Mouse (Mus musculus) WW6 (cell line): ENCODE measurements around the gene Cog5.

ENCODE experiments used
- DNase-seq: peaks from one replicate; pipeline ENCODE4 v3.0.0-alpha.2; 2013; ENCODE audit warnings: low read depth, low spot score

Gene Cog5

DNA sequence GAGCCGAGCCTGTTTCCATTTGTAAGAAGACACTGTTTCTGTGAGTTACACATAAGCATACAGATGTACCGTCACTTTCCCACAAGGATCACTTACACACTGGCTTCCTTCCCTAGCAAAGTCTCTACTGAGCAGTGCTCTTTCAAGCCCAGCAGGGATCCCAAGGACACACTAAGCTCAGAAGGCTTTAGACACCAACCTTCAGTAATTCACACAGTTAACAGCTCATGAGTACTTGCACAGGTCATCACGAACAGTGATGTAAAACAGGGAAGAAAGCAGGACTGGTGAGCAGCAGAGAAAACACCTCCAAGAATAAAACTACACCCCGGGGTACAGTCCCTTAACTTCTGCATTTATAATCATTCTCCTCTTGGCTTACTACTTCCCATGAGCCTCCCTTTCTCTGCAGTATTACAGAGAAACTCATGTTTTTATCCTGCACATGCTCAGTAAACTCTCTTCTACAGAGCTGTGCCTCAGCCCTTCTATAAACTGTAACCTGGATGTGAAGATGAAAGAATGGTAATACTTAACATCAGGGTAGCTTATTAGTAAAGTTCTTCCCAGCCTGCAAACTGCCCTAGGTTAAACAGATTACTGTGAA, 283.8 kb downstream of the Cog5 start:
- DNase-seq, result no peak

- no peak for DNase-seq
Observed at GRCm38 (mm10) chr12:31939026-31939425, 284.4 kb downstream of the Cog5 start.

DNA sequence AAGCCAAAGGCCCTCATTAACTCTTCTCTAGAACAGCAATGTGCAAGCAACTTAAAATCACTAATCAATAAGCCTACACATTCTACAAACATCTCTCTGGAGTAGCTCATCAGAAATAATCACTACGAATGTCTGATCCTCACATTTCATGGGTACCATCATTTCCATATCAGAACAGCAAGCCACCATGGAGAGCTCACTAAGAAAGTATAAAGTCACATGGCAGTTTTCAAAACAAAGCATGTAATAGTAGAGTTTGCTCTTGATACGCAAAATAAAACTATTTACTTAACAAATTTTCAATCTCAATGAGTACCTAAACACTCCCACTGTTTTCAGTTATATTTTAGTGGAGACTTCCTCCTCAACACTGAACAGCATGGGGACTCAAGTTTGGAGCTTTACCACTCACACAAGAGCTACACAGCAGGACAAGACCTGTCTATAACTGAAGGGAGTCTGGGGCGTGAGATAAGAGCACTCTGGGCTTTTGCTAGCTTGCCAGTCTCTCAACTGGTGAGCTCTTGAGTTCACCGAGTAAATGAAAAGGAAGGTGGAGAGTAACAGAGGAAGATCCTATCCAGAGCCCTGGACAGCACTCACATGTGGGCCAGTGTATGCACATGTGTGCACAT, 288.5 kb downstream of the Cog5 start:
- DNase-seq, result no peak

DNA sequence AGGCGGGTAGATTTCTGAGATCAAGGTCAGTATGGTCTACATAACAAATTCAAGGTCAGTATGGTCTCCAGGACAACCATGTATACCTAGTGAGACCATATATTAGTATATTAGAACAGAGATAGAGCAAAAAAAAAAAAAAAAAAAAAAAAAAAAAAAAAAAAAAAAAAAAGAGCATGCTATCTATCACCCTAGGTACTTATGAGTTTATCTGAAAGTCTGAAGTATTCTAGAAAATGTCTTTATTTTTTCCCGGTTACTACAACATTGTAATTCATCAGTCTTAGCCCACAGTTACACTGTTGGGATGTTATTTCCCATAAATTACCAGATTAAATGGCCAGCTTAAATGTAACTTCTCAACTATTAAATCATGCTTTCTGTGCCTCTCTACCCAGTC, 289.7 kb downstream of the Cog5 start:
- DNase-seq, result no peak

- no peak for DNase-seq
Observed at GRCm38 (mm10) chr12:31947476-31947875, 292.8 kb downstream of the Cog5 start.

DNA sequence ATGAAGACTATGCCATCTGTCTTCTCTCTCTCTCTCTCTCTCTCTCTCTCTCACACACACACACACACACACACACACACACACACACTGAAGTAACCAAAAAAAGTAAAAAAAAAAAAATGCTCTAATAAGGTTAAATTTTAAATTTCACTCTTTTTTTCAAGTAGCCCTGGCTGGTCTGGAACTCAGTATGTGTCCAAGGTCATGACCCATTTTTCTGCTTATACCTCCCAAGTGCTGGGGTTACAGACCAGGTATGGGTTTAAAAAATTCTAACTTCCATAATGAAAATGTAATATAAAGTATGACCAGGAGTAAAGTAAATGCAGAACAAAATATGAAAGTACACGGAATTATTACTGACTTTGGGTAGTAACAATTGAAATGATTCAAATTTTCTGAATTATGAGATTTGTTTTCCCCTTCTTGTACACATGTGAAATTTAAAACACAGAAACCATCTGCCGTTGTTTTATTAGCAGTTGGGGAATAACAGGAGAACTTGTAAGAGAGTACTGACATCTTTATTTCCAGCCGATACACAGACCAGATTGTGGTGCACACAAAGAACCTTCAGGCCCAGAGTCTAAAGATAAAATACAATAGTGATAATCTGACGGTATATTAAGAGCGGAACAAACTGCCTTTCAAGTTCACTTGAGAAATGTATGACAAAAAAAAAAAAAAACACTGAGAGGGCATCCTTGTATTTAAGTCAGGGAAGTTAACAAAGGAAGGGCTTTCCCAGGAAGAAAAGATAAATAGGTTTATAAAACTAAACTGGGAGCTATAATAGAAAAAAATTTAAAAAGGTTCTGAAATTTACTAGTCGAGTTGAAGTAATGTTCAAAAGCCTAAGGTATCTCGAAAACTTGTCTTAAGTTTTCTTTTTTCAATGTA, 293.7 kb downstream of the Cog5 start:
- no peak for DNase-seq

GRCm38 (mm10) chr12:31949193-31949741, 294.6 kb downstream of the Cog5 start:
- peak; percentile 89 for DNase-seq

DNA sequence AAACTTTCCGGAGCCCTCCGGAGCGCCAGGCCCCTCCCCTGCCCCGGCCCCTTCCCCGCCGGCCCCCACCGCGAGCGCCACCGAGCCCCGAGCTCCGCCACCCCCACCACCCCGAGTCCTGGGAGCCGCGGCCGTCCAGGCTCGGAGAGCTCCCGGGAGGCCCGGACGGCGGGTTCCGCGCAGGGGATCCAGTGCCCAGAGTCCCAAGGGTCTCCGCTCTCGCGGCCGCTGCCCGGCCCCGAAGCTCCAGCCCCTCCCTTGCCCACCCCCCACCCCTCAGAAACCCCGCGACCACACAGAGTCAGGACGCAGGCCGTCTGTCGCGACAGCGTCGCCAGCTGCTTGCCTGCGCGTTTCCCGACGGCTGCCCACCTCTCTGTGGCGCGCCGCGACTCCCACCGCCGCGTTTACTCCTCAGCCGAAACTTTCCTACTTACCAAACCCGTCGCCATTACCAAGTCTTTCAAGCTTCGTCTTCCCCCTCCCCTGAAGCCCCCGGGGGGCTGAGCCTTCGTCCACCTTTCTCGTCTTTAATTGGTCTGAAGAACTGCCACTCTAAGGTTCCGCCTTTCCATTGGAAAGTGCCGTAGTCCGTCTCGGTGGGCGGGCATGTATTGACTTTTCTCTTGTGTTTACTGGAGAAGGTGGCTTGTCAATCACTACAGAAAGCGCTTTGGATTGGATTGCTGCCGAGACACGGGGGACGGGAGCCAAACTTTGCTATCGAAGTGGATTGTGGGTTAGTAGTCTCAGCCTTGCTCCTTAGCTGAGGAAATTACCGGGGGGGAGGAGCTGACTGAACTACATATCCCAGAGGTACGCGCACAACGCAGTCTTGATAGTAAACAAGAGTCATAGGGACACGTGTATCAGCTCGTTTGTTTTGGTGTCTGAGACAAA, 295.3 kb downstream of the Cog5 start, which contains the start of gene Hbp1:
TSS of gene Hbp1 (minus strand) at position 777 of the 900 bp plus-strand sequence.
- DNase-seq, result peak; percentile 95

DNA sequence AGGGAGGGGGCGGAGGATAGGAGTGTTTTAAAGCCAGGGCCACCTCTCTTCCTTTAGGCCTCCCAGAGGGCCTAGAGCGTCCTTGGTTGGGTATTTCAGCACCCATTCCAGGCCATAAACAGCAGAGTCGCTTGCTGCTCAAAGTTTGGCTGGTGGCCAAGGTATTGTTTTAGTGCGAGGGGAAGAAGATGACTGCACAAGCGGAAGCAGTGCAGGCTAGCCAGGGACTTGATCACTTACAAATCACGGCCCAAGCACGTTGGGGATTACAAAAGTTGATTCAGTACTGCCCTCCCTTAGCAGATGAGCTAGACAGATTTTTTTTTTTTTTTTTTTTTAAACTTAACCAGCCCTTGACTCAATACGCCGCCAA, 296.0 kb downstream of the Cog5 start:
- DNase-seq, result no peak

DNA sequence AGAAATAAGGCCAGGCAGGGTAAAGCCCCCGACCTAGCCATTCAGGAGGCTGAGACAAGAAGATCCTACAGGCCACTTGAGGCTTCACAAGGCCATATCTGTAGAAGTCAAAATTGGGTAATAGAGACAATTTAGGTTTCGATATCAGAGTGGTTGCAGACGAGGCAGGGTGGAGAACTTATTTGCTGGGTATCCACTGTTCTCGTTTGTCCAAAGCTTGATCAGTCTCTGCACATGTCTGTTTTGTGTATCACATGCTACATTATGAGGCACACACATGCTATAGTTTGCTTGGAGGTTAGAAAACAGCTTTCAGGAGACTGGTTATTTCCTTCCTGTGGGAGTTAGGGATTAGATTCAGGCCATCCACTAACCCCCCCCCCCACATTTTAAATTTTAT, 301.2 kb downstream of the Cog5 start:
- DNase-seq, result no peak

- DNase-seq, result no peak
Observed at GRCm38 (mm10) chr12:31964074-31964473, 309.4 kb downstream of the Cog5 start.

DNA sequence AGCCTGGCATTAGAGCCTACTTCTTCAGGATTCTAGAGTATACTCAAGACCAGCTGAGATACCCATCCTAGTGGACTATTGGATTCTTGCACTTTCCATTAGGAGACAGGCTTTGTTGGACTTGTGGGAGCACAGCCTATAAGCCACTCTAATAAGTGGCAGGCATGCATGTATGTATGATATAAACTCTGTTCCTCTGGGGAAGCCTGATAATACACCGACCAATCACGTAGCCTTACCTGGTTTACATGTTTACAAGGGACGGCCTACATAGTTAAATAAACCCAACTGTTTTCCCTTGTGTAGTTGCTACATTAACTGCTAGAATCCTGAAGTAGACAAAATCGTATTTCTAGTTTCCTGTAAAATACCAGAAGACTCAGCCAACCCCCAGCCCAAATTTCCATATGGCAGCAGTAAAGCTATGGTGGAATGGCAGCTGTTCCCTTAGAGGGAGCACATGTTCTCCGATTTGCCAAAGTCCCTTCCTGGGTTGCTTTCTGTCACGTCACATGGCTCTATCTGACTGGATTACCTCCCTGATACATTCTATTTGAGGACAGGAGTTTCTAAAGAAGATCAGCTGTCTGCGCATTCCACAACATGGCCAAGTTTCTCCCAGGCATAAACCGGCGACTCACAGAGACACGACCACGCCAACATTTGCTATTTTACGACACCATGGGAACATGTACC, 311.0 kb downstream of the Cog5 start:
- no peak for DNase-seq

- DNase-seq, result no peak
Observed at GRCm38 (mm10) chr12:31966405-31966804, 311.7 kb downstream of the Cog5 start.

GRCm38 (mm10) chr12:31967536-31967935, 312.9 kb downstream of the Cog5 start:
- DNase-seq, result no peak

GRCm38 (mm10) chr12:31969111-31969510, 314.4 kb downstream of the Cog5 start:
- no peak for DNase-seq

- no peak for DNase-seq
Observed at GRCm38 (mm10) chr12:31971547-31971946, 316.9 kb downstream of the Cog5 start.

DNA sequence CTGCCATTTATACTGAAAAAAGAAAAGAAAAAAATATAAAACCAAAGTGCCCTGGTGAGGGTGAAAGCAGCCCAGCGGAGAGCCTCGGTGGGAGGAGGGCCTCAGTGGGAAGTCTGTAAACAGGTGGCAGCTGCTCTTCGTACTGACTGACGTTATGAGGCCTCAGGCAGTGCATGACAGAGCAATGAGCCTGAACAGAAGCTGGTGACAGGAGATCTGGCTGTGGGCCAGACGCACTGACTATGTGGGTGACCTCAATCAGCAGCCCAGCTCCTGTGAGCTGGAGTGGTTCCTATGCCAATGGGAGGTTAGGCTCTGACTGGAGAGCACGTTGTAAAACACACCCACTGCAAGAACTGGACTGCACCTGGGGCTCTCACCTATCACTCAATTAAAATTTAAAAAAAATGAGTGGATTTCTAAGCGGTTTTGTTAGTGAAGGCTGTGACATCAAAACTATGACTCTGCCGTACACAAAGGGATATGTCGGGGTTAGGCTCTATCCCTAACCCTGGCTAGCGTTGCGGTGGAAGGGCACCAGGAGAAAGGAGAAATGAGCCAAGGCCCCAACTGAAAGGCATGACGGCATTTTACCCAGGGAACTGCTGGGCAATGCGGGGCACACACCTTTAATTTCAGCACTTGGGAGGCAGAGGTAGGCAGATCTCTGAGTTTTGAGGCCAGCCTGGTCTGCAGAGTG, 319.0 kb downstream of the Cog5 start:
- no peak for DNase-seq

DNA sequence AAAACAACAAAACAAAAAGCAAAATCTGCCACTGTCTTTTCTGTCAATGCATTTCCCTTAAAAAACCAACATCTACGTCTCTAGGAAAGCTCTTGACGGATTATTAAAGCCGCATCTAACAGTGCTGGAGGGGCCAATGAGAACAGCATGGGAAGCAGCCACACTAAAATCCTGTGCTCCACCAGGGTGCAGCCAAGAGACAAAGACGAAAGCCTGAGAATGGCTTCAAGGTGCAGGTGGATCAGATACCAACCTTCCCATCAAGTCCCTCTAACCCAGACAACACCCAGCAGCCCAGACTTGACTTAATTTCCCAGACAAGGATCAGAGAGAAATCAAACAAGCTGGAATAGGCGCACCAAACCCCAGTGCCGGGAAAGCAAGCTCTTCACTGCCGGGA, 321.9 kb downstream of the Cog5 start:
- DNase-seq, result no peak

GRCm38 (mm10) chr12:31977613-31978195, 323.0 kb downstream of the Cog5 start:
- DNase-seq, result no peak

- no peak for DNase-seq
Observed at GRCm38 (mm10) chr12:31983238-31983637, 328.6 kb downstream of the Cog5 start.
